Mouse (Mus musculus) adrenal gland, postnatal 10 days (tissue): ENCODE results near the gene Poll. TPM values are rescaled to one million over a fixed set of nuclear protein-coding genes. Genes with fewer than 3 reads are reported as not detected.
"Not testable (repeated sequence)": the region's sequence is repeated elsewhere in the genome, so short reads cannot be mapped to it uniquely, and the experiment has no call there.

Source experiments
- DNase-seq: peaks from one replicate; pipeline ENCODE4 v3.0.0; 2021; ENCODE audit warnings: mixed read lengths
- total RNA-seq, 2 experiments: library from RNA; stranded (reverse); gene quantifications; 2 replicates each; pipeline ENCODE4 v1.2.3; 2021

Poll gene
- total RNA-seq, 2 experiments from 2014 or later: 9.0 to 10.7 TPM

DNA sequence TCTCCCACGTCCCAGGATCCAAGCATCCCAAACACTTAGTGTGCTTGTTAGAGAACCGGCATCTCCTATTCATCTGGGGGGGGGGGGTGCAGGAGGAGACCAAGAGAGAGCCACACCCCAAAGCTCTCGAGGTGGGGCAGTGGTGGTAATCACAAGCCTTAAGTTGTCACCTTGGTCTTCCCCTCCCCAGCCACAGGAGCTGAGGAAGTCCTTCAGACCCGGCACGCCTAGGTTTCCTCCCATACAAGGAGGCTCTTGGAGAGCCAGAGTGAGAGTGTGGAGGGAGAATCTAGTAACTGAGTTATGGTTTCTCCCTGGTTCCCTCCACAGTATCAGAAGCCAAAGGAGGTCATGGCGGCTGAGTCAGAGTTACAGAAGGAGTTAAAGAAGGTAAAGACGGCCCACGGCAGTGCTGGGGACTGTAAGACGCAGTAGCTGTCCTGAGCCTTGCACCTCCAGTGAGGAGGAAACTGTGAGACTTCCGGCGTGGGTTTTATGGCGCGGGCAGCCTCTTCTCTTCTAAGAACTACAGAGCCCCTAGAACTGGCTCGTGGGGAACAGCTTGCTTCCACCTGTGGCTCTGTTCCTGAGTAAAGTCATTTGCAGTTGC, 16.9 kb upstream of the Poll start:
- no peak for DNase-seq

DNA sequence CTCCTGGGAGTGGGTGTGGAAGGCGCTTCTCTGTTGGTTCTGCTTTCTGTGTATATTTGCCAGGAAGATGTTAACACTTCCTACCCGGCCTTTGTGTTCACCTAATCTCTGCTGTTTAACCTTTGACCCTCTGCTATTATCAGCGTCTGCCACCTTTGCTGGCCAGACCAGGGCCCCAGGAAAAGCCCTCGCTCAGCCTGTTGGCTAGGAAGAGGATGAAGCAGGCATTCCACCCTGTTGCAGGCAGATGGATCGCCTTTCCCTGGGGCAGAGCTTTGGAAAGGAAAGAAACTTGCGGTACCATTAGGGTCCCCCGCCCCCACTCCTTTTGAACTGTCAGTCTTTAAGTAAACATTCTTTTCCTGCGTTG, 15.3 kb upstream of the Poll start:
- no peak for DNase-seq

DNA sequence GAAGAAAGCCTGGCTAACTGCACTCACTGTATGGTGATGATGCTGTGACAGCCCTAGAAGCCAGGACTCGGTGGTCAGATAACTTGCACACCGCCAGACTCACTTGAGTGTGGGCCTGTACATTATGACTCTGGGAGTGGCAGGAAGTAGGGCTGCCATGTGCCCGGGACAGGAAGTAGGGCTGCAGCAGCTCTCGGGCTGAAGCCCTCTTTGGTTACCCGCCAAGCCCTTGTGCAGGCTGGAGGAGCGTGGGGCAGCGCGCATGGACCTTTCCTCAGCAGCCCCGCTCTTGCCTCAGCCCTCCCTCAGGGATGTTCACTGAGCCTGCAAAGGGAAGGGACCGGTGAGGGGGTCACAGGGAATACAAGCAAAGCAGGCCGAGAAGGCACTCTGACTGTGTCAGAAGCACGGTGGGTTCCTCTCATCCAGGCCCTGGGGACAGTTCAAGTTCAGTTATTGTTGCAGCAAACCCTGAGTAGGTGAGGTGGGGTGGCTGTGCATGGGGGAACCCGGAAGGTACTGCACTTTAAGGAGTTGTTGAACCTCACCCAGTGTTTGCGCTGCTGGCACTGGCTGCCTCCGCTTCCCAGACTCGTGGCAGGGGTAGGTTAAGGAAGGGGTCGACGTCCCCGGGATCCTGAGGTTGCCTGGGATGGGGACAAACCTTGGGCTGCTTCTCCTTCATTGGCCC, 14.8 kb upstream of the Poll start:
- no peak for DNase-seq

DNA sequence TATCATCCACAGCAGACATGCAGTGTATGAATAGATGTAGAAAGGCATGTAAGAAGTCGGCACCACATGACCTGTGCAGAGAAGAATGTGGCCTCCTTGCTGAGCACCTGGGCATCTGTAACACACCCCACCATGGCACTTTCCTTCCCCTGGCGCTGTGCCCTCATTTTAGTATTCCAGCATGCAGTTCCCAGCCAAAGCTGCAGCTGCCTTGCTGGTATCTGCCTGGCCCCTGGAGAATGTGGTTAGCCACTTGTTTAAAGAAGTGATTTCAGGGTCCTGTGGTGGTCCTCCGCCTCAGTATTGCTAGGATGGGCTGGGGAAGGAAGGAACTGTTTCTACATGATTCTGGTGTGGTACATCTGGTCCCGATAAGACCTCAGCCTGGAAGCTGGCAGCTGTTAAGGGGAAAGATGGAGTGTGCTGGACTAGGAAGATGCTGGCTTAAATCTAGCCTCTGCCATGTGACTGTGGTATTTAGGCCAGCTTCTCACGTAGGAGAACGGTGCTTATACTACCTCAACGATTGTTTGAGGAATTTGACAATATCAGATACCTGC, 14.1 kb upstream of the Poll start:
- no peak for DNase-seq

DNA sequence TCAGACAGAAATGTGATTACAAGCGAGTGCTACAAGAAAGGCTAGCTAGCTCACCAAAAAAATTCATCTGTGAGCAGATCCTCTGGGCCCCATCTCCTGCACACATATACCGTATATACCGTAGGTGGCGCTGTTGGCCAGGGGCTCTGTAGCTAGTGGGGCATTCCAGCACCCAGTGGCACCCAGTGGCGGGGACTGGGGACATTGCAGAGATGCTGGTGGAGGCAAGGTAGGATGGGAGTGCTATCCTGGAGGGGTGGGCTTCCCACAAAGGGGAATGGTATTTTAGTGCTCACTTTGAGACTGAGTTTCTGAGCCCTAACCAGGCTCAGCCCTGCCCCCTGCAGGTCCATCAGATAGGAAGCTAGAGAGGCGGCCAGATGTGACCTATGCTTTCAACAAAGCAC, 13.5 kb upstream of the Poll start:
- DNase-seq: peak; percentile 84

DNA sequence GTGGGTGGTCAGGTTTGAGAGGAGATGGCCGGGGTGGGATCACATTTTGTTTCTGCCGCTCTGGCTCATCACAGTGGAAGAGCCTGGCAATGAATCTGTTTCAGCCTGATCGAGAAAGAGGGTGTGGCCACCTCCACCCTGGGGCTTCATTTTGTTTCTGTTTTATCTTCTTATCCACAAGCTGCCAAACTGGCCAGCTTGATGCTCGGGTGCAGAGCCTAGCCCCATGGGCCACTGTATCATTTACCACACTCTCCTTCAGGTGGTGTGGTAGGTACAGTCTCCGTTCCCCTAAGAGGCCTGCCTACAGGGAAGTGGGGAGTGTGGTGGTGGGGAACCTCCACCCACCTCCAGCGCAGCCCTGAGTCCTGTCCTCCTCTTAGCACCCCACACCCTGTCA, 12.7 kb upstream of the Poll start:
- no peak for DNase-seq

DNA sequence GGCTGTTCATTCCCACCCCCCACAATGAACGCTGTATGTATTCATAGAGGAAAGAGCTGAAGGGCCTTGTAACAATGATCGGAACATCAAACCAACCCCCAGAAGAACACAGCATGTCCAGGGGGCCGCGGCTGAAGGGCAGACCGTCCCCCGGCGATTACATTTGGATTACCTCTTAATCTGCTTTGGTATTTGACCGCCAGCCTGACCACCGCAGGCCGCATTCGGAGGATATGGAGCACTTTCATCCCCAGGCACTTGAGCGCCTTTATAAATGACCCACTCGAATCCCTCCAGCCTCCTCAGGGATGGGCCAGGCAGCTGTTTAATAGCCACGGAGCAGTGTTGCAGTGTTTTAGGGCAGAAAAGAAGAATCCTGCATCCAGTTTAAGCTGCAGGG, 7.0 kb upstream of the Poll start:
- no peak for DNase-seq

DNA sequence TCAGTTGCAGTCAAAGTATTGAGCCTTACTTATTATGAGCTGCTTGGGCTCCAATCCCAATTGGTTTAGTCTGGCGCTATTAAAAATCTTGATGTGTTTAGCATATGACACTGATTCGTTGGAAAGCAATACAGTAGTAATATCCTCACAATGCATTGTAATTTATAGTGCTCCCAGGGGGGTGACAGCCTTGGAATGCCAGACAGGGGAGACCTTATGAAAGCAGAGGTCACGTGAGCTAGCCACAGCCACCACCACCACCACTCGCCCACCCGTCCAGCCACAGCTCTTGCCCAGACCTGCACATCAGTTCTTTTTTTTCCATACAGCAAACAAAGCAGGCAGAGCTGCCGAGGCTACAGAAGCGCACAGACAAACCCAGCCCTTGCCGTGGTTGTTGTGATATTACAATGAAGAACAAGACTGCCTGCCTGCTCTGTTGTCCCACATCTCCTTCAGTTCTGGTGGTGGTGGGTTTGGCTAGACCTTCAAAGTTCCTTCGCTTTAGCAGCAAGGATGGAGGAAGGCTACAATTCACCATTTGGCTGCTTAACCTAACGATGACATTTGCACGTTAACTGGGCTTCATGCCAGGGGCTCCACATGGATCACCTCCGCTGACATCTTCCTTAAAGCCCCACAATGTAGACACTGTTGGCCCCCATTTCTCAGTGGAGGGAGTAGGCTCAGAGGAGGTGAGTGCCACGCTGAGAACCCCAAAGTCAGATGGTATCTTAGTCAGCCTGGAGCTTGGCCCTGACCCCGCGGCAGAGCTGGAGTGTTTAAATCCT, 5.8 kb upstream of the Poll start:
- DNase-seq: no peak

DNA sequence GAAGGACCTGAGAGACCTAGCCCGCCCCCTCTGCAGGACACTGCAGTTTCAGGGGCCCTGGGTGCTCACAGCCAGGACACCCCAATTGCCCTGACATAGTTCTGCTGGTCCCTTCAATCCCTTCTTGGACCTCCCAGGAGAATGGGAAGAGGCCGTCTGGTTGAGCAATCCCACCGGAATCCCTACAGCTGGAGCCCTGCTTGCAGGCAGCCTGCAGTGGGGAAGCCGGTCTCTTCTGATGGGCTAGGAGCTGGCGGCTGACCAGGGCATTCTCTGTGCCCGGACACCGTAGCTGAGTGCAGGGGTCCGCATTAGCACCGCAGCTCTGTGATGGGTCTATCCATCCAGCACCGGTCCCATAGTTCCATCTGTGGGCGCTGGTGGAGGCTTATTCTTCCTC, 6.2 kb downstream of the Poll start:
- no peak for DNase-seq

DNA sequence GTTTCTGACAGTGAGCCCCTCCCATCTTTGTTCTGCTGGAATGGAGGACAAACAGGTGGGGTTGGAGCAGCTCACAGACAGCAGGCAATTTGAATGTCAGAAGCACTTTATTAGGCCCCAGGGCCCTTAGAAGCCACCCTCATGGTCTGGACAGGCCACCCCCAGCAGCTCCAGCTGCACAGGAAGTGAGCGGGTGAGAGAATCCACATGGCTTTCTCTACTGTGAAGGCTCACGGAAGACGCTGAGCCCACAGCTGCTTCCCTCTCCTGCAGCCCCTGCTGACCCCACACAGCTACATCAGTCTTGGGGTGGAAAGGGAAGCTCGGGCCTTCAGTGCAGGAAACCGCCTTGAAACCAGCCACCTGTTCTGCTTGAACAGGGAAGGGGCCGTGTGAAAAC, 8.1 kb downstream of the Poll start:
- no peak for DNase-seq

DNA sequence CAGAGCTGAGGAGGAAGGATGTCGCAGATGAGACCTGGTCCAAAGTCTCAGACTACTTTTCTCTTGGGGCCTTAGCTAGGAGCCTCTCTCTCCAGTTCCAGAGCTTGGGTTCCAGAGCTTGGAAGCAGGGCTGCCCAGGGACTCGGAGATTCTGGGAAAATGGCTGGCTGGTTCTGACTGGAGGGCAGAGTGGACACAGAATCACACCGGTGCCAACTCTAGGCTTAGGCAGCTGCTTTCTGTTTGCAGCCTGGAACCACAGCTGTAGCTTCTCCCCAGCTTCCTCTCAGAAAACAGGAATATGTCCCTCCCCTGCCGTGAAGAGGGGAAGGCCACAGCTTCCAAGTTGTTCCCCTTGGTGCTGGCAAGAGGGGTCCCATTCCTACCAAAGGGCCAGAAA, 10.4 kb downstream of the Poll start:
- DNase-seq: no peak

DNA sequence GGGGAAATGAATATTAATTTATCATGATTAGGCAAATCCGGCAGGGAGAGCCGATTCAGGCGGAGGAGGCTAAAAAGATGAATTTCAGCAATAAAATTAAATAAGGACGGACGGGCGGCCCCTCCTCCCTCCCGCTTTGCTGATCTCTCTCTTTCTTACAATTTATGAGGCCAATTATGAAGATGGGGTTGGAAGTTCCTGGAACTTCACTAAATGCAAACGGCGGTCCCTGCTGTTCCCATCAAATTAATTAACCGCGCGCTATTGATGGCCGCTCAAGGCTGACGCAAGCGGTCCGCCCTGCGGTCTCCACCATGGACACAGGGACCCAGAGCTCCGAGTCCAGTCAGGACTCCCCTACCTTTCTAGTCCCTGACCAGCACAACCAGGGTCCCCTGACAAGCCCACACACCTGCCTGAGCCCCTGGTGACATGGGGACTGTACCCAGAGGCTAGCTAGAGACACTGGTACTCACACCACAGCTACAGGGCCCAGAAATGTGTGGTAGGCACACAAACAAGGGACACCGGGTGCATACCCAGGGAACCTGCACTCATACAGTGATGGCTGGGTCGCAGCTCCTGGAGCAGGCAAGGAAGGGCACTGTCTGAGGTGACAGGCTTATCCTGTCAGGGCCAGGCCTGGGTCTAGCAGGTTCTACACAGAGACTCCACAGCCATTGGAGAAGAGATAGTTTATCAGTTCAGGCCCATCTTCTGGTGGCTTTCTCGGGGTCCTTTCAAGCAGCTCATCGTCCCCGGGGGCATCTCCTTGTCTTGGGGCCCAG, 11.0 kb downstream of the Poll start:
- no peak for DNase-seq

DNA sequence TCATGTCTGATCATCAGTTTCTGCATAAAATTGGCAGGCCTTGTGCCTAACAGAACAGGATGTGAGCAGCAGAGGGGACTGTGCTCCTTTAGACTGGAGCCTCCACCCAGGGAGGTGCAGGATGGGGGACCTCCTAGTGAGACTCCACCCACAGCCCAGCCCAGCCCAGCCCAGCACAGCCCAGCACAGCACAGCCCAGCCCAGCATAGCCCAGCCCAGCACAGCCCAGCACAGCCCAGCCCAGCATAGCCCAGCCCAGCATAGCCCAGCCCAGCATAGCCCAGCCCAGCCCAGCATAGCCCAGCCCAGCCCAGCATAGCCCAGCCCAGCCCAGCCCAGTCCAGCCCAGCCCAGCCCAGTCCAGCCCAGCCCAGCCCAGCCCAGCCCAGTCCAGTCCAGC, 12.1 kb downstream of the Poll start:
- DNase-seq: not testable (repeated sequence)

DNA sequence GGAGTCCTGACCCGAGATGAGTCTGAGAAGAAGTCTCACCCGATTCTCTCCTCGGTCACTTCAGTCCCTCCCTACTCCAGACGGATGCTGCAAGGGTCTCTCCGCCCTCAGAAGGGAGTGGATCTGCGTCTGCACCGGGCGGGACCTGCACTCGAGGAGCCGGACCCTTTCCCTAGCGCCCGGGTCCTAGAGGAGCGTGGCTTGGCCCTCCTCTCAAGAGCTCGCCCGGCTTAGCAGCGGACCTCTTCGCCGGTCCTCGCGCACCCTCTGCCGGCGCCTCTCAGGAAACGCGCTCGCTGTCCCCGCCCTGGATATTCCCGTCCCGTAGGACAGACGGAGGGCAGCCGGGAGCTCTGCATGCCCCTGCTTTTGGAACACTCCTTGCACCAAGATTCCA, 15.4 kb downstream of the Poll start:
- peak; percentile 90 for DNase-seq

DNA sequence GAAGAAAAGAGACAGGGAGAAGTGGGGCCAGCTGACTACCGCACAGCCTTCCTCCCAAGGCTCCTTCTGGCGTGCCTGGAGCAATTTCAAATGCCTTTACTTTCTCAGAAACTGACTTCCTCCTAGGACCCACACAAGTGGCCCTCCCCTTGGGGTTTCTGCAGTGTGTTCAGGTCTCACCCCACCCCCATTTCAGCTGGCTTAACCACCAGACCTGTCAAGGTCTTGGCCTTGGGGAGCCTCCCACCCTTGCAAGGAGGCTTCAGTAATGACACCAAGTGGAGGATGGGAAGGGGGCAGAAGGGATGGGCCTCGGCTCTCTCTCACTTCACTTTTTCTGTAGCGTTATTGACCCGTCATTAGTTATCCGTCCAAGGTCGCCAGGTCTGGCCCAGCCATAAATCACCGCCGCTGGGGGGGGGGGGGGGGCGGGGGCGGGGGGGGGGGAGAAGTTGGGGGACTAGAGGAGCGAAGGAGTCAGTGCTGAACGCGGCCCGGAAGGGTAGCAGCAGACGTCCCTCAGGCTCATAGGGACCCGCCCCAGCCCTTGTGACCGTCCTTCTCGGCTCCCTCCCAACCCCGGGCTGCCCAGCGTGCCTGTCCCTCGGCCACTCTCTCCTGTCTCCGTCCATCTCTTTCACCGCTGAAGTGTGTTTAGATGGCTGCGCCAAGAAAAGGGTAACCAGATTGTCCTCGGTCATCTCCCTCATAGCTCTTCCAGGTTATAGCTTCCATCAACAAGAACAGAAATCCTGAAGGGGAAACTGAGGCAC, 16.0 kb downstream of the Poll start:
- peak; percentile 59 for DNase-seq

DNA sequence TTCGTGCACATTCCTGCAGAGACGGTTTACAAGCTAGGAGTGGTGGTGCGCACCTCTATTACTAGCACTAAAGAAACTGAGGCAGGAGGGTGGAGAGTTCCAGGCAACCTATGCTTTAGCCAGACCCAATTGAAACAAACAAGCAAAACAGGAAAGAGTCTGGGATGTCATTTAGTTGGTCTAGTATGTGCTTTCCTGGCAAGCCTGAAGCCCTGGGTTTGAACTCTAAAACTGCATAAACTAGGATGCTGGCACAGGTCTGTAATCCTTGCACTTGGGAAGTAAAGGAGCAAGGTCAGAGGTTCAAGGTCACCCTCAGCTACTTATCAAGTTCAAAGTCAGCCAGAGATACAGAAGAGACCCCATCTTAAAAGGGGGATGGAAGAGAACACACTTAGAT, 18.3 kb downstream of the Poll start:
- no peak for DNase-seq

DNA sequence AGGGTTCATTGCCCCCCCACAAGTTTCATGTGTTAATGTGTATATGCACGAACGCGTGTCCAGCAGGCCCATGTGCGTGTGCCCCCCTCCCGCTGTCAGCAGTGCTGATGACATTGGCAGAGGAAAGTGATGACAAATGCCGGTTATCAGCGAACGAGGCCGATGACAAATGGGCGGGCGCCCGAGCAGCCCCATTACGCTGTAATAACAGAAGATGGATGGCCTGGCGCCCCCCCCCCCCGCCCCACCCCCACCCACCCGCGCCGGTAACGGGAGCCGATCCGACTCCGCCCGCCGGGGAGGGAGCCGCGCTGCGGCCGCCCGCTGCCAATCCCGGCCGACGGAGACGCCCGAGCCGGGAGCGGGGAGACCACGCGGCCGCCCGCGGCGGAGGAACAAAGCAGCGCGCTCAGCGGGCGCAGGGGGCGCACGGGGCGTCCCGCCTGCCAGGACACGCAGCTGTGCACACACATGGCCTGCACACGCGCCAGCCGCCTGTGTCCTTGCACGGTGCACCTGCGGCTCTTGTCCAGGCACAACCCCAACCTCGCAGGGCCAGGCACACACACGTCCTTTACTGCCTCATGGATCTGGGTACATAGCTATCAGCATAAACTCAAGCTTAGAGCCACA, 18.8 kb downstream of the Poll start:
- DNase-seq: peak; percentile 61

DNA sequence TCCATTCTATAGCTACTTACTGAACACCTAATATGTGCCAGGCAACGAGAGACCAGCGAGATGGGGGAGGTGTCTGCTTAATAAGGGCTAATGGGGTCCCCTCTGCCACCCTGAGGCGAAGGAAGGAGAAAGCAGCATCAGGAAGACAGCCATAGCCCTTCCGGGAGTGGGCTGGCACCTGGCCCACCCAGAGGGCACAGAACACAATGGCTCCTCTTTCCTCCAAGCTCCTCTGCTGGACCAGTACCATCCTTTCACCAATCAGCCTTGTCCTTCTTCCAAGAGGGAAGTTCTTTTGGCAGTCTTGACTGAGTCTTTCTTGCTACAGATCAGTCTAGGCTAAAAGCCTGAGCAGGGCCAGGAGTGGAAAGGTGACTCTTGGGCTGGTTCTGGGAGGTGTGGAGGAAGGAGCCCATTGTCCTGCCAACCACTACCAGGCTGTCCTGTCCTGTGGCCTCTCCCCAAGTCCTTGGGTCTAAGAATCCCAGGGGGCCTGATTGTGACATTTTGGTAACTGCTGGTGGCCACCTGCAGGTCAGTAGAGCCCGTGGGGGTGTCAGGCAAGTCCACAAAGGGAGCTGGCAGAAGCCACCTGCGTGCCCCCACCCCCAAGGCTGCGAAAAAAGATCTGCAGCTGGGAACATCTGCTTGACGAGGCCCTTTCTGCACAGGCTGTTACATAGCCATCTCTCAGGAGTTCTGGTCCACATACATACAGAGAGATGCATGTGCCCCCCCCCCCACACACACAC, 19.5 kb downstream of the Poll start:
- DNase-seq: peak; percentile 29

DNA sequence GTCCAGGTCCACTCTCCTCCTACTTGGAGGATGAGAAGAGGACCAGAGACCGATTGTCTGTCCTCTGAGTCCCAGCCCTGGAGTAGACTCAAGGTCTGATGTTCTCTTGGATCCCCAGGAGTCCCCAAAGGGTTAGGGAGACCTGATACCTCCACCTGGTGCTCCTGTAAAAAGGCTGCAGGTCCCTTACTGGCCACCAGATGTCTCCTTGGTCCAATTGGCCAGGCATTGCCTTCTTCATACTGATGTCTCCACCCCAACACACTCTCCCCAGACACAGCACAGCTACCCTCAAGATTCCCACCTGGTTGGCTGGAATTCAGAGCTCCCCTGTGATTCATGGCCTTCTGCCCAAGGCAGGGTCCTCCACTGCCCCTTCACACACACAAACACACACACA, 22.8 kb downstream of the Poll start:
- DNase-seq: peak; percentile 71

DNA sequence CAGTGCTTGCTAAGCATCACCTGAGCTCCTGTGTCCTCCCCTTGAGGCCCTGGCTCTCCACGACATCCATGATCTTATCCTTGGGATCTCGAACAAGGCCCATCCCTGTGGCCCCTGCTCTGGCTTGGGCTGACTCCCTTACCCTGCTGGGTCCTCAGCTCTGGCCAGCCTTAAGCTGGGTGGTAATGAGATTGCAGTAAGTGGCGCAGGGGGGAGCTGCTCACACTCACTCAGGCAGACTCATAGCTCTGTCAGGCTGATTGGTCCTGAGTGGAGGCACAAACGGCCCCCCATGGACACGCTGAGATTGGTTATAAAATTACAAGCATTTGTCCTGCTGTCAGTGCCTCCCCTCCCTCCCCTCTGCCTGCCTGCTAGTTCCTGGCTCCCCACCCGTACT, 24.4 kb downstream of the Poll start:
- DNase-seq: no peak
